Comparison of ENCODE assay signal across 9 mouse cellular contexts in the genomic region with DNA sequence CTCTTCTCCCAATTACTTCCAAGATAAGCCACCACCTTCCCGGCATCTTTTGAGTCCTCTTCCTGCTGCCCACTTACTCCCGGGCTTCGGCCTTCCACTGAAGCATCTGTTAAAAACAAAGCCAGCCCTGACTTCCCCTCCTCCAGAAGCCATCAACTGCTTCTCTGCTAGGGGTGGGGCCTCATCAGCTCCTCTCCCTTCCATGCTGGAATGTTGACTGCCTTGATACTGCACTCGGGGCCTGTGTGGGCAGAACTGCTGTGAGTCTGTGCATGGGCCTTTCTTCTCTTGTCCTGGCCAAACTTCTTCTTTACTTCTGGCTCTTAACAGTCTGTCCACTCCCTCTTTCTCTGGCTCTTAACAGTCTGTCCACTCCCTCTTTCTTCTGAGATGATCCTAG.
DNase-seq lines count a peak whose midpoint lies in the region; ATAC-seq and TF ChIP-seq lines count a peak whose summit lies in the region.
"Had no signal": no experiment of that assay in that cellular context is flagged by ENCODE, and none has a peak within 500 bp of the region (broad histone marks: within the 10 kb centered on the region; RNA-seq: fewer than 3 reads in every experiment).

No protein-coding gene starts in this region.

- WGBS in forebrain, embryonic 10.5 days, result 52% methylated on average over 4 of the region's 4 CpGs
- WGBS in forebrain, embryonic 16.5 days, result 35% methylated on average over 4 of the region's 4 CpGs
- WGBS in liver, embryonic 12.5 days (ENCODE audit: insufficient replicate concordance), result 38% methylated on average over 4 of the region's 4 CpGs
- 50% methylated on average over 4 of the region's 4 CpGs for WGBS in liver, postnatal 0 days (ENCODE audit: insufficient replicate concordance)
- WGBS in embryonic facial prominence, embryonic 10.5 days, result 22% methylated on average over 4 of the region's 4 CpGs
- WGBS in limb, embryonic 15.5 days, result 6% methylated on average over 4 of the region's 4 CpGs

- no peak for ATAC-seq in forebrain, embryonic 16.5 days
- no peak for ATAC-seq in liver, embryonic 12.5 days
- no peak for ATAC-seq in liver, postnatal 0 days
- ATAC-seq in limb, embryonic 15.5 days (ENCODE audit: insufficient number of reproducible peaks, low FRiP score, low TSS enrichment, low read depth), result no peak
- no peak for ATAC-seq in megakaryocyte, adult 5-6 weeks (ENCODE audit: poor library complexity, severe bottlenecking)

- TF ChIP-seq EP300 in liver, postnatal 0 days (IDR thresholded peaks at IDR 0.05; ENCODE audit: low read depth), result no peak

- no peaks in the 10 kb centered on the region for H3K27me3 ChIP-seq in forebrain, embryonic 10.5 days (ENCODE audit: poor library complexity, severe bottlenecking)
- H3K27me3 ChIP-seq in forebrain, embryonic 16.5 days (replicated peaks; ENCODE audit: control insufficient read depth, insufficient read depth, low read length), result no peaks in the 10 kb centered on the region
- no peaks in the 10 kb centered on the region for H3K27me3 ChIP-seq in liver, embryonic 12.5 days (replicated peaks)
- no peaks in the 10 kb centered on the region for H3K27me3 ChIP-seq in liver, postnatal 0 days (ENCODE audit: insufficient read depth, low read length)
- H3K27me3 ChIP-seq in embryonic facial prominence, embryonic 10.5 days (replicated peaks; ENCODE audit: low read depth, poor library complexity, severe bottlenecking), result no peaks in the 10 kb centered on the region
- H3K27me3 ChIP-seq in limb, embryonic 15.5 days, result no peaks in the 10 kb centered on the region

- H3K4me2 ChIP-seq in forebrain, embryonic 16.5 days (ENCODE audit: low read length), result no peak overlapping the region
- H3K4me2 ChIP-seq in liver, embryonic 12.5 days, result no peak overlapping the region
- H3K4me2 ChIP-seq in liver, postnatal 0 days (ENCODE audit: low read depth, low read length), result no peak overlapping the region
- no peak overlapping the region for H3K4me2 ChIP-seq in limb, embryonic 15.5 days

- TF ChIP-seq CTCF in liver, postnatal 0 days (IDR thresholded peaks at IDR 0.05; ENCODE audit: low read depth), result no peak

- no peaks in the 10 kb centered on the region for H3K9me3 ChIP-seq in forebrain, embryonic 10.5 days
- H3K9me3 ChIP-seq in forebrain, embryonic 16.5 days (ENCODE audit: control insufficient read depth, low read length), result no peaks in the 10 kb centered on the region
- H3K9me3 ChIP-seq in liver, embryonic 12.5 days (replicated peaks), result no peaks in the 10 kb centered on the region
- H3K9me3 ChIP-seq in liver, postnatal 0 days (ENCODE audit: low read length), result no peaks in the 10 kb centered on the region
- no peaks in the 10 kb centered on the region for H3K9me3 ChIP-seq in embryonic facial prominence, embryonic 10.5 days
- no peaks in the 10 kb centered on the region for H3K9me3 ChIP-seq in limb, embryonic 15.5 days

- peak overlapping the region; percentile 62; the same call in 1 of the 2 replicates for H3K27ac ChIP-seq in forebrain, embryonic 10.5 days
- H3K27ac ChIP-seq in forebrain, embryonic 16.5 days (ENCODE audit: low read length), result no peak overlapping the region
- H3K27ac ChIP-seq in liver, embryonic 12.5 days, result 0 out of 2 replicates have a peak overlapping the region, but pooled peaks have one; percentile 33
- no peak overlapping the region; the same call in 1 of the 2 replicates for H3K27ac ChIP-seq in liver, postnatal 0 days (ENCODE audit: low read depth)
- peak overlapping the region; percentile 65 for H3K27ac ChIP-seq in embryonic facial prominence, embryonic 10.5 days (replicated peaks)
- peak overlapping the region; percentile 67 for H3K27ac ChIP-seq in limb, embryonic 15.5 days

- no peak overlapping the region for H3K4me3 ChIP-seq in forebrain, embryonic 10.5 days
- H3K4me3 ChIP-seq in forebrain, embryonic 16.5 days (replicated peaks; ENCODE audit: low read length), result no peak overlapping the region
- H3K4me3 ChIP-seq in liver, embryonic 12.5 days, result no peak overlapping the region
- H3K4me3 ChIP-seq in liver, postnatal 0 days (ENCODE audit: low read depth, low read length), result no peak overlapping the region
- H3K4me3 ChIP-seq in embryonic facial prominence, embryonic 10.5 days, result no peak overlapping the region
- no peak overlapping the region for H3K4me3 ChIP-seq in limb, embryonic 15.5 days

- peaks cover 15% of the 10 kb centered on the region for H3K4me1 ChIP-seq in forebrain, embryonic 10.5 days
- H3K4me1 ChIP-seq in forebrain, embryonic 16.5 days (replicated peaks; ENCODE audit: control insufficient read depth, insufficient read depth, low read length), result peaks cover 3% of the 10 kb centered on the region; the same call in 1 of the 2 replicates
- peaks cover 46% of the 10 kb centered on the region for H3K4me1 ChIP-seq in liver, embryonic 12.5 days
- peaks cover 24% of the 10 kb centered on the region for H3K4me1 ChIP-seq in liver, postnatal 0 days (ENCODE audit: insufficient read depth)
- H3K4me1 ChIP-seq in embryonic facial prominence, embryonic 10.5 days, result peaks cover 22% of the 10 kb centered on the region
- peaks cover 10% of the 10 kb centered on the region for H3K4me1 ChIP-seq in limb, embryonic 15.5 days

- no peak for DNase-seq in forebrain, embryonic 10.5 days (ENCODE audit: extremely low spot score, low spot score)
- no peak for DNase-seq in liver, postnatal 0 days
- peak; percentile 32 for DNase-seq in embryonic facial prominence, embryonic 10.5 days (ENCODE audit: low spot score)
- DNase-seq in thymus, postnatal 36 days, result no peak
- DNase-seq: cerebellum, adult 2 months had no signal

- H3K36me3 ChIP-seq in forebrain, embryonic 10.5 days (replicated peaks), result peaks cover 15% of the 10 kb centered on the region
- H3K36me3 ChIP-seq in forebrain, embryonic 16.5 days (ENCODE audit: control insufficient read depth, insufficient read depth), result no peaks in the 10 kb centered on the region
- 0 out of 2 replicates have a peak, but pooled peaks cover 3% of the 10 kb centered on the region for H3K36me3 ChIP-seq in liver, embryonic 12.5 days
- peaks cover 3% of the 10 kb centered on the region for H3K36me3 ChIP-seq in liver, postnatal 0 days (replicated peaks; ENCODE audit: insufficient read depth, low read length)
- H3K36me3 ChIP-seq in embryonic facial prominence, embryonic 10.5 days (replicated peaks), result peaks cover 20% of the 10 kb centered on the region
- H3K36me3 ChIP-seq in limb, embryonic 15.5 days, result no peaks in the 10 kb centered on the region

- H3K9ac ChIP-seq in forebrain, embryonic 16.5 days (replicated peaks; ENCODE audit: low read depth, low read length), result no peak overlapping the region
- H3K9ac ChIP-seq in liver, embryonic 12.5 days, result no peak overlapping the region
- no peak overlapping the region for H3K9ac ChIP-seq in liver, postnatal 0 days (replicated peaks)
- H3K9ac ChIP-seq in limb, embryonic 15.5 days, result no peak overlapping the region

Comparison
In these comparisons a context has a peak if more than half of its experiments do, and no peak if none do; other contexts are left out.
1. H3K27ac ChIP-seq: peak in forebrain, embryonic 10.5 days (single experiment), liver, embryonic 12.5 days (single experiment), embryonic facial prominence, embryonic 10.5 days (single experiment) and limb, embryonic 15.5 days (single experiment); none in forebrain, embryonic 16.5 days (single experiment) and liver, postnatal 0 days (single experiment).